Mouse (Mus musculus): ENCODE measurements around the gene Kpna3.
"Not testable (repeated sequence)": the region's sequence is repeated elsewhere in the genome, so short reads cannot be mapped to it uniquely, and the experiment has no call there.

Gene Kpna3

GRCm38 (mm10) chr14:61390586-61390985 is 49.1 kb downstream of the Kpna3 start:
- DNase-seq: no peak

GRCm38 (mm10) chr14:61367290-61367689 is 72.4 kb downstream of the Kpna3 start:
- peak; percentile 23 for DNase-seq

- DNase-seq: no peak
Observed at GRCm38 (mm10) chr14:61364656-61365055, 75.0 kb downstream of the Kpna3 start.

- no peak for DNase-seq
Observed at GRCm38 (mm10) chr14:61363734-61364133, 75.9 kb downstream of the Kpna3 start.

GRCm38 (mm10) chr14:61362268-61362667 is 77.4 kb downstream of the Kpna3 start:
- DNase-seq: no peak

GRCm38 (mm10) chr14:61360981-61361511 is 78.6 kb downstream of the Kpna3 start:
- DNase-seq: no peak

GRCm38 (mm10) chr14:61360131-61360980 is 79.3 kb downstream of the Kpna3 start, which contains the start of gene Ebpl:
TSS of gene Ebpl (minus strand) at chr14:61360439.
- peak; percentile 94 for DNase-seq

GRCm38 (mm10) chr14:61354251-61355235 is 85.1 kb downstream of the Kpna3 start:
- no peak for DNase-seq

- no peak for DNase-seq
Observed at GRCm38 (mm10) chr14:61350808-61351207, 88.9 kb downstream of the Kpna3 start.

- DNase-seq: no peak
Observed at GRCm38 (mm10) chr14:61349876-61350275, 89.8 kb downstream of the Kpna3 start.

- DNase-seq: peak; percentile 25
Observed at GRCm38 (mm10) chr14:61346827-61347698, 92.6 kb downstream of the Kpna3 start.

GRCm38 (mm10) chr14:61344590-61344989 is 95.1 kb downstream of the Kpna3 start:
- no peak for DNase-seq

GRCm38 (mm10) chr14:61339381-61339780 is 100.3 kb downstream of the Kpna3 start:
- DNase-seq: no peak

GRCm38 (mm10) chr14:61330996-61331561 is 108.6 kb downstream of the Kpna3 start:
- DNase-seq: peak; percentile 82

- DNase-seq: peak; percentile 47
Observed at GRCm38 (mm10) chr14:61330591-61330990, 109.1 kb downstream of the Kpna3 start.

GRCm38 (mm10) chr14:61327618-61328450 is 111.8 kb downstream of the Kpna3 start:
- DNase-seq: peak; percentile 94

GRCm38 (mm10) chr14:61327007-61327406 is 112.7 kb downstream of the Kpna3 start:
- DNase-seq: not testable (repeated sequence)

- DNase-seq: no peak
Observed at GRCm38 (mm10) chr14:61322740-61323139, 116.9 kb downstream of the Kpna3 start.

GRCm38 (mm10) chr14:61321200-61321599 is 118.5 kb downstream of the Kpna3 start:
- DNase-seq: no peak

GRCm38 (mm10) chr14:61320765-61321164 is 118.9 kb downstream of the Kpna3 start:
- no peak for DNase-seq

- peak; percentile 66 for DNase-seq
Observed at GRCm38 (mm10) chr14:61316861-61317260, 122.8 kb downstream of the Kpna3 start.
